Mouse (Mus musculus) neural tube, embryonic 10.5 days (tissue): Measurements from ENCODE around the gene Celsr2.
A peak's percentile ranks its signal among the peaks of the same experiment; 100 is the strongest.

Experiments
- DNase-seq: peaks from one replicate; pipeline ENCODE4 v3.0.0-alpha.2; 2017; ENCODE audit warnings: low spot score; ENCODE audit errors: extremely low spot score

The Celsr2 gene

DNA sequence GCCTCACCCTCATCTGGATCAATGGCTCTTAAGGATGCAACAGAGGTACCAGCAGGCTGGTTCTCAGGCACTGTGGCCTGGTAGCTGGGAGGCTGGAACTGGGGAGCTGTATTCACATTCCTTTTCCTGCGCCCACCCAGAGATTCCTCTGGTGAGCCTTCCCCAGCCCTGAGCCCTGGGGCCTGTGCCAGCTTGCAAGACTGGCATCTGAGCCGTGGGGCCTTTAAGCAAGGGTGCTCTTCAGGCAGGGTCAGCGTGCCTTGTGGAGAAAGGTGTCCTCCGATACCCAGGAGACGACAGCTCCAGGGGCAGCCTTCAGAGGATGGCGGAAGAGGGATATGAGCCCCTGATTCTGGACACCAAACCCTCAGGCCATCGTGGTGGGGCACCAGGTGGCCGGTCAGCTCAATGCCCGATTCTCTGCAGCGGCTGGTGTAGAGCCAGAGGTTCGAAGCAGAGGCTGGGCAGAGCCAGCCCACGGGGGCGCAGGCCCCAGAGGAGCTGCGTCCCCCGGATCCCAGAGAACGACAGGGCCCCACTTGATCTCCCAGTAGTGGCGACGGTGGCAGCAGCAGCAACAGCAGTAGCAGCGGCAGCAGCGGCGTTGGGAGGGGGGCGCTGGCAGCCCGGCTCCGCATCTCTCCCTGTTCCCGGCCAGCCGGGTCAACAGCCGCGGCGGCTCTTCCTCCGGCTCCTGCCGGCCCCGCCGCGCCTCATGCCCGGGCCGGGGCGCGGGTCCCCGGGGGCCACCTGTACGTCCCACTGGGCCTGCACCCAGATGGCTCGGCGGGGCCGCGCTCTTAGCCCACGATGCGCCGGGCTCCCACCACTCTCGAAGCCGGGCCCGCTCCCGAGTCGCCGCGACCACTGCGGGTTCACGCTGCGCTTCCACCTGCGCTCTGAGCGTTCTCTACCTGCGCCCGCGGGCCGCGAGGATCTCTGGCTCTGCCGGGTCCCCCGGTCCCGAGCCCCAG lies at the start of gene Celsr2:
Gene Celsr2, minus strand, starts transcription at position 696 of the 974 bp plus-strand sequence.
- DNase-seq, result no peak

DNA sequence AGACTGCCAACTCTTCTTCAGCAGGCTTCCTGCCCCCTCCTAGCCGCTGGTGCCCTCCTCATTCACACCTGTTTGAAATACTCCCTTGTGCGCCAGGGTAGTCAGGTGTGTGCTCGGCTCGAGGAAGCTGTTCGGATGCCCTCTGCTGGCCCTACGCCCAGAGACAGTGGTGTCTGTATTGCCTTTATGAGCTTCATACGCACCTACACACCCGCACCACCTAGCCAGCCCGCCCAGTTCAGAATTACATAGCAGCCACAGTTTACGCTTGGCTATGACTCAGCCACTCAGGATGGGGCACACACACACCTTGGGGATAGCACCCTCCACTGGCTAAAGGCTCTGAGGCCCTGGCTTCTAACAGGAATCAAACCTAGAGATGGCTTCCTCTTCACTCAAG lies 43.5 kb upstream of the Celsr2 start:
- DNase-seq, result no peak

DNA sequence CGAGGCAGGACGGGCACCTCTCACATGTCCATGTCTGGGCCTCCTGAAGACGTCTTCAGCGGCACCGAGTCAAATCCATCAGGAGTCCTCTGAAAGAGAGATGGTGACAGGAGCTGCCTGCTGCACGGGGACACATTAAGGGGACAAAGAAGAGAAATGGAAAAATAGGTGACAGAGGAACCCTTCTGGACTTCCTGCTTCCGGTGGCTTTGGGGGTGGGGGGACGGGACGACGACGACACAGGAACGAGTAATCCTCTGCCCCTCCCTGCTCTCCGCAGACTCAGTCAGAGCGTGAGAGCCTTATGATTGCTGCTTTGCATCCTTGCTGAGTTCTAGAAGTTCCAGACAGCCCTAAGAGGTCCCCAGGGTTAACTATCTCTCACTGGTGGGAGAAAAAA lies 43.0 kb upstream of the Celsr2 start:
- no peak for DNase-seq

DNA sequence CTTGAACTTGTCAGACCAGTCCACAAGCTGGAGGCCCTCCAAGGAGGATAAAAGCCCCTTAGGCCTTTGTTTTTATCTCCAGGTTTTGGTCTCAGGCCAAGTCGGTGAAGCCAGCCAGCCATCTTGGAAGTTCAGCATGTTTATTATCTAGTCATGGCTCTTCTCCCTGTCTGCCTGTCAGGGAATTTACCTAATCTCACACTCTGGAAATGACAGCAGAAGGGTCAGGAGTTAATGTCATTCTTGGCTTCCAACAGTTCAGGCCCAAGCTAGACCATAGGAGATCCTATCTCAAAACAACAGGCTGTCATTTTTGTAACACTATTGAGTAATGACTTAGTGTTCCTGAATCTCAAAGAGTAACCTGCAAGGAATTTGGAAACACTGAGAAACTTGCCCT lies 38.8 kb upstream of the Celsr2 start:
- DNase-seq, result no peak

DNA sequence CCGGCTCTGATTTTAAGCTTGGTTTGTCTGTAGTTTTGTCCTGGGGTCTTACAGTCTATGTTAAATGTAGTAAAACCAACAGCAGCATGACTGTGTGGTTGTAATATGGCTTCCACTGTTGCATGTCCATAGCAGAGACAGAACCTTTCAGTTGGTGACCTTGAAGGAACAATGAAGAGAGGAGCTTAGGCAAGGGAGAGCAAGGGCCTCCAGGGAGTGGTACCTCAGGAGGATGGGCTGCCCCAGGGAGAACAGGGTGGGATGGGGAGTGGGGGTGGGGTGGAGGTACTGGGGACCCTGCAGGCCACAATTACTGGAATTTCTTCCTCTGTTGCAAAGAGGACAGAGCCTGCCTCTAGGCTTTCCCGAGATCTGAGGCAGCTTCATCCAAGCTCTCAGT lies 36.6 kb upstream of the Celsr2 start:
- no peak for DNase-seq

DNA sequence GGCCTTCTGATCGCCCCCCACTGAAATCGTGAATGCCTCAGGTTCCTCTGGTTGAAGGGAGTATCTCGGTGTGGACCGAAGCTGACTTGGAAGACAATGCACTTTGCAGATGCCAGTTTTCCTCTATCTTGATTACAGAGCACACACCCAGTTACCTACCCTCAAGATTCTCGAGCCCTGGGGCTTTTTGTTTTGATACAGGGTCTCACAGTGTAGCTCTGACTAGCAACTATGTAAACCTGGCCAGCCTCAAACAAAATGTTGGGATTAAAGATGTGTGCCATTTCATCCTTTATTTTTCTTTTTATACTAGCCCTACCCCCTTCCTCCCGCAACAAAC lies 30.0 kb upstream of the Celsr2 start:
- no peak for DNase-seq

DNA sequence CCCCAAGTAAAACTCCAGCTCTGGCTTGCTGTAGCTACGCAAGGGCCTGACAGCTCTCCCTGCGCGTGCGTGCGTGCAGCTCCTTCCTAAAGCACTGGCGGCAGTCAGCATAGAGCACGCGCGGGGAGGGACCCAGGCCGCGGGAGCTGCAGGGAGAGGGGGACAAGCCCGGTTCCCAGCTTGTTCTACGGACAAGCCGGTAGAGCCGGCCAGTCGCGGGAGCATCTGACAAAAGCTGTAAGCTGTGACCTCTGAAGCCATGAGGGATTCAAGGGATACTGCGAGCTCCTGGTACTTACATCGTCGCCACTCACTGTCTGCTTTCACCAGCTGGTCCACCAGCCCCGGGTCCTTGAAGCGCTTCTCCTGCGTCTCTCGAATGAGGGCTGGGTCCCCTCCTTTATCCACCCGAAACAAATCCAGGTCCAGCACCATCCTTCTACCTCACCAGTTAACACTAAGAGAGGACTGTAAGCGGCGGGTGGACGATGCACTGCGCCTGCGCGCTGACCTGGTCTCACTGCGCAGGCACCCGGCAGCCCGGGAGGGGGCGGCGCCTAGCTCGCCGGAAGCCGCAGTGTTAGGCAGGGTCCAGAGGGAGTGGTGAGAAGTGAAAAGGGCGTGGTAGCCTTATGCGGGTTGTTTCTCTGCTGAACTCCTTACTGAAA lies 29.5 kb upstream of the Celsr2 start, which contains the start of gene Sars:
Gene Sars, minus strand, starts transcription at position 512 of the 668 bp plus-strand sequence.
- DNase-seq, result peak; percentile 89

DNA sequence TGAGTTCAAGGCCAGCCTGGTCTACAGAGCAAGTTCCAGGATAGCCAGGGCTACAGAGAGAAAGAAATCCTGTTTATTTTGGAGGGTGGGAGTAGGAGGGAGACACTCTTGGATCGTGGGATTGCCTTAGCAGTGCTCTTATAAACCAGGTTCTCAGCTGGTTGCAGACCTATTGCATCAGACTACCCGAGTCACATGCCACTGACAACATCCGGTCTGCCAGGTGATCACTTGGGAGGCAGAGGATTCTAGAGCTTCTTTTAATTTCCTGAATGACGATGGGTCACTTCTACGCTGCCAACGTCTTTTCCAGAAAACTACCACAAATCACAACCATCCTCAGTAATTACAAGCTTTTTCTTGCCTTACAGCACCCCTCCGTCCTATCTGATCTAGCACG lies 28.7 kb upstream of the Celsr2 start:
- no peak for DNase-seq

DNA sequence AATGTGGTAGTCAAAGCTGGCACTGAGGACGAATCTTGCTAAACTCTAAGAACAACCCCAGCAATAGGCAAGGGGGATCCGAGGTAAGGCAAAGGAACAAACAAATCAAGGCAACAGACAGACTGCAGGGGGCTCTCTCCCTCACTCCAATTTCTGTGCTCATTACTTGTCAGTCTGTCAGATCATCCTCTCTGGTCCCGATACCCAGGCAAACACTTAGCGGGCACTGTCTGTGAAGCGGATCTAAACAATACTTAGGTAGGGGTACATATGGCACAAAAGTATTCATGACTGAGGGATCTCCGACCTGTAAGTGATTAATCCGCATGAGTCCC lies 21.0 kb upstream of the Celsr2 start:
- DNase-seq, result no peak

DNA sequence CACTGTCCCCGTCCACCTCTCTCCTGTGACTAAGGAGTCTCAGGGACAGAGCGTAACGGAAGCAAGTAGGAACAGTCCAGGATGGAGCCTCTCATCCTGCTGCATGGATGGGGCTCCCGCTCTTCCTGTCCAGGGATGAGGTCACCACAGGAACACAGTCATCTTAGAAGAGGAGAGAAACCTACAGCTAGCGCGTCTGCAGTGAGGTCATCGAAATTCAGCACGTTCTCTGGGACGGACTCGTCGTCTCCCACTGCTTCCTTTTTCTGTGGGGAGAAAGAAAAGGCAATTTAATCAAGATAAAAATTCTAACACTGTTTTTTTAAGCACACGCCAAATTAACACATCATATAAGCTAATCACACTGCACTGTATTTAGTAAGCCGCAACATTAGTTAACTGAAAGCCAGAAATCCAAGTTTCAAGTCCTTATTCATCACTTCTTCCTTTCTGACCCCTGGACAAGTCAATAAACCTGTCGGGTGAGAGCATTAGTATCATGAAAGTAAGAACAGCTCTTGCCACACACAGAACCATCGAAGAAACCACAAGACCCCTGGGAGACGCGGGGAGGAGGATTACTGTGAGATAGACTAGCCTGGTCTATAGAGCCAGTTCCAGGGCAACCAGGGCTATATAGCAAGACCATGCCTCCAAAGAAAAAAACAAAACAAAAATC lies 20.5 kb upstream of the Celsr2 start:
- DNase-seq, result no peak

DNA sequence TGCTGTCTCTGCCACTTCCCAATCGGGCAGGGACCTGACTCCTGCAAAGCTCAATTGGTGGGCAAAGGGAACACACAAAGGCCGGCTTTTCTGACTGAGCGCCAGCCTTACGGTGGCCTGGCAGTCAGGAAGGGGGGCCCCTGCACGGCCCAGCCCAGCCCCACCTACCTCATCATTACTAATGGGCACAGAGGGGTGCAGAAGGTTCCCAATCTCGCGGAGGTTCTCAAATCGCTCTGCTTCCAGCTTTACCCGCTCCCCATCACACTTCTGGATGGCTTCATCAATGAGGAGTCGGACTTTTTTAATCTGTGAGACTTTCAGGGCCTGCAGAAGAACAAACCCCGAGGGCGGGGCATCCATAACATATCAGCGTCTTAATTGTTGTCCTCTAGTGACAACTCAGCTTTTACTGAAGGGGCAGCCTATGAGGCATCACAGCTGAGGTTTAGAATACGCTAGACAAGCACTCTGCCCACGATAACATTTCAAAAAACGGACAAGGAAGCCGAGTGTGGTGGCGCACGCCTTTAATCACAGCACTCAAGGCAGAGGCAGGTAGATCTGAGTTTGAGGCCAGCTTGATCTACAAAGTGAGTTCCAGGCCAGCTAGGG lies 18.6 kb upstream of the Celsr2 start:
- DNase-seq, result no peak

DNA sequence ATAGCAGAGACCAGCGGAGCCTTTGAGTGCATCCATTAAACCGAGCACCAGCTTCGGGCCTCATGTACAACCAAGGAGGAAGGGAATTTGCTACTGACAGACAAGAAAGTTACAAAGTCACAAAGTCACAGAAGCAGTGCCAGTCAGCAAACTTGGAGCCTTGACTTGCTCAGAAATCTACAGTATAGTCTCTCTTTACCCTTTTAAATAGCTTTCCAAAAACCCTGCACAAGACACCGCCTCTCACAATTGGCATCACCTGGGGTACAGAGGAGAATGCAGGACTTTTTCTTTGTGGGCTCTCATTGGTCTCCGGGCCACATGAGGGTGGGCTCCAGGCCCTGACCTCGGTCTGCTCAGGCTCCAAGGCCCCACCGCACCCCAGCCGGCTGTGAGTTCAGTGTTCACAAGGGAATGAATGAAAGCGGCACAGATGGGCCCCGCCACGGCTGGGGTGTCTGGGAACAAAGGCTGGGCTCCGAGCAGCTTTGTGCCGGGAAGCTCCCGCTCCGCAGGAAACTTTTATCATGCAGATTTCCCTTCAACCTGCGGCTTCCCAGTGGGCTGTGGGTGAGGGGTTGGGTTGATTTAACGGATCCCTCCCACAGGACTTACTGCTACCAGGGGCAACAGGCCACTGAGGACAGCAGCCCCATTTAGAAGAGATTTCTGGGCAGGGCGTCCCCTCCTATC lies 18.0 kb upstream of the Celsr2 start:
- DNase-seq, result peak; percentile 82

DNA sequence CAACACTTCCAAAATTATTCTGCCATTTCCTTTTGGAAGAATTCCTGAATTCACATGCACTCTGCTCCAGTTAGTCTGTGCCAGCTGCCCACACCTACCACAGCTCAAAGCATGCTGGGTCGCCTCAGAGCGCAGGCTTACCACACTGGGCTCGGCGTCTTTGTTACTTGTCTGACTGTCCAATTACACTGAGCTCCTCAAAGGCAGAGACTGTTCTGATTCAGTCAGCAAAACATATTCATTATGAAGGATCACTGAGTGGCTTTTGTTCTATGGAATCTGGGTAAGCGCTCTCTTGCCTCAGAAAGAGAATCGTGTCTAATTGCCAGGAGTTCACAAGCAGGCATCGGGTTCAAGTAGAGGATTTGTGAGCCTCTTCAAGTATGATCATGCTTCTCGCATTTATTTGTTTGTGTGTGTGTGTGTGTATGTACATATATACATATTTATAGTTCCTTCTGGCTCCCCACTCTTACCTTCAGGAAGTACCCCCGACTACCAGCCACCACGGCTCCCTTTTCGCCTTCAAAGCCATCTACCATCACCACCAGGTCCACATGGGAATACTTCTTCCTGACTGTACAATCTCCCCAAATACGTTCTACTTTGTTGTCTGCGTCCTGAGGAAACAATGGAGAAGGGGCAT lies 17.3 kb upstream of the Celsr2 start:
- no peak for DNase-seq

DNA sequence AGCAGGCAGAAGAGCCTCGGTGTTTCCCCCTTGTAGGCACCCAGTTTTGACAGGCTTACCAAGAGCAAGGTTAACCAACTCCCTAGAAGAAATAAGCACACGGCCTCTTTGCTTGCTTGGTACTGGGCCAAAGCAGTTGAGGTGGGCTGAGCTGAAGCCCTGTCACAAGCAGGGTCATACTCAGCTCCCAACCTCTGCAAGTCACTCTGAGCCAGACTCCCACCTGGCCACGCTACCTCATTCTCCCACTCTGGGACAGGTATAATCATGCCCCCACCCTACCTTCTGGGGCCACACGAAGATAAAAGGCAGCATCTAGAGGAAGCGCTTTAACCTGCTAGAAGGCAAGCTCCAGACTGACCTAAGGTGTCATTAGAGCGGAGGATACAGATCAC lies 10.3 kb upstream of the Celsr2 start:
- no peak for DNase-seq

DNA sequence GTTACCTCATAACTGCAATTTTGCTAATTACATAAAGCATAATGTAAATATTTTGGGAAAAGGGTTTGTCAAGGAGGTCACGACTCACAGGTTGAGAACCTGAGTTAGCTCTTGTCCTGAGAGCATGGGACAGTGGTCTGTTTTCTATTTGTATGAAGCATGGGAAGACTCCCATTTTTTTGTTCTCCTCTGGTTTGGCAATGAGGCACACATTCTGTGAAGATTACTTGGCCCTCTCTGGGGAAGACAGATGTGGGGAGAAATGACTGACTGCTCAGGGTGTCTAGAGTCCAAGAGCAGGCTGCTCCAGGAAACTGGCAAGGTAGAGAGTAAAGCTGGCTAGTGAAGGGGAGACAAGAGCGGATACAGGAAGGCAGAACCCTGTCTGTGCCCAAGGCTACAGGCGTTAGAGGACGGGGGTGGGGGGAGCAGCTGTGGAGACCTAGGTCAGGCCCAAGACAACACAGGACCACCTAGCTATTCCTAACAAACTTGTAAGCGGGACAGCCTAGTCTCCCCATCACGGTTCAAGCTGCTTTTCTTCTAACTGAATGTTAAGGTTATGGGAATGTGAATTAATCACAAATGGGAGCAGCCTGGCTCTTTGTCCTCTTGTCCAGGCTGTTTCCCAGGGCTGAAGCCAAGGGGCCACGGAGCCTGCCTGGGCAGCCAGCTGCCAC lies 9.7 kb upstream of the Celsr2 start:
- DNase-seq, result no peak

DNA sequence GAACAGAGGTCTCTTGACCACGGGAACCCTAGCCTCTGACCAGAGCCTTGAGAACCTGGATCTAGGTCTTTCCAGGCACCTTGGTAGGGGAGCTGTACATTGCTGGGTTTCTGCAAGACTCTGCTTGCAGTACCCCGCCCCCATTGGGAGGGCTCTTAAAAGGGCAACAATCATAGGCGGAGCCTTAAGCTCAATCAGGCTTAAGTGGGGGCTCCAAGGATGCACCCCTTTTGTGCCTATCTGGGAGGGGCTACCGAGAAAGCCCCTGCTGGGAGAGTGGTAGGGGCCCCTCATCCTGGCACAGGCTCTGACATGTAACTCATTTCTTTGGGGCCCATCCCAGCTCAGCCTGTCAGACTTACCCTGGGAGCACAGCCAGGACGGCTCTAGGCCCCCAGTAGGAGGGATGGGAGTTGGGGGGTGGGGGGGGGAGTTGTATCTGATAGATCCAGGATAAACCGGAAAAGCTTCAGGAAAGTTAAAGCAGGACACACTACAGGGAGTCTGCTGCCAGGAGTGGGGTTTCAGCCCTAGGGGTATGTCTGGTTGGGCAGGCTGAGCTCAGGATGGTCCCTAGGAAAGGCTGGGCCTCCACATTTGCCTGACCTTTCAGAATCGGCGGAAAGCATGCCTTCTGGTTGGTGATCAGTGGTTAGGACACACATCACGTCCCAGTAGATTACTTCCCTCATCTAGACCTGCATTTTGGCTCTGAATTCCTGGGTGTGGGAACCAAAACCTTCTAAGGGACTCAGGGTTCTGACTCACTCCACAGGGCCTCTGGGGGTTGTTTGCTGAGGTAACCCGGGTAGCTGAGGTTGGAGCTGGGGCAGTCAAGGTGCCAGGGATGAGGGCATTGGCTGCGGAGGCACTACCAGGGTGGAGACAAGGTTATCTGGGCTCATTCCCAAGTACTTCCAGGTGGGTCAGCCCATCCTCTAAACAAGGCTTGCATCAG lies 8.8 kb upstream of the Celsr2 start:
- no peak for DNase-seq

DNA sequence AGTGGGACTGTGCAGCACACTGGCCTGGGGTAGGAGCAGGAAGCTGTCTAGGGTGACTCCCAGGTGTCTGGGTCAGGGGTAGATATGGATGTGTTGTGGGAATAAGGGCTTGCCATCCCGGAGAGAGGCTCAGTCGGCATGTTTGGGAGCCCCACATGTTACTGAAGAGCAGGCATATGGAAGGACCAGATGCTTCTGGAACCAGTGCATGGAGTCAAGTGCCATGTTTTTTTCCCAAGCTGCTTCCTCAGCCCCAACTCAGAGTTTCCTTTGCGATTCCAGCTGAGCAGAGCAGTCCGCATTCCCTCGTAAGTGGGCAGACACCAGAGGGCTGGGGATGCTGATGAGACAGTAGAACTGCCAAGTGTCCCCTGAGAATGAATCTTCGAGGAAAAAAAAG lies 7.7 kb upstream of the Celsr2 start:
- no peak for DNase-seq

DNA sequence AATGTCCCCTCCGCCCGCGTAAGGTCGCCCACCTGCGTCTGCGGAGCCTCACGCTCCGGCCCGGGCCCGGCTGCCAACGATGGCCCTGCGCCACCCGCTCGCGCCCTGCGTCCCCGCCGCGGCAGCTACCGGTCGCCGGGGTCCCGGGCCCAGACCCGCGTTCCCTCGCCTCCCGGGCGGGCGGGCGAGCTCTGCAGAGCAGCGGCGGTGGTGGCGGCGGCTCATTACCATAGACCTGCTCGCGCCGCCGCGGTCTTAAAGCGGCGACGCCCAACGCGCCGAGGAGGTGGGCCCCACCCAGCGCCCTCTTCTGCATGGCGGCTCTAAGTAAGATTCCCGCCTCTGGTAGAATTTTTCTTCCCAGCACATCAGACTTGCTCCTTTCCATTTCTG lies 475 bp upstream of the Celsr2 start:
- DNase-seq, result peak; percentile 88
